Mouse (Mus musculus) midbrain, embryonic 11.5 days (tissue): ENCODE data around the gene Zfr2. TPM values are rescaled to one million over a fixed set of nuclear protein-coding genes. Genes with fewer than 3 reads are reported as not detected.

ENCODE experiments used
- ATAC-seq: fragments of 200-750 bp; cut with Nextera tagmentation; 2 replicates; pipeline ENCODE4 v1.8.0; 2017; ENCODE audit warnings: moderate TSS enrichment, moderate library complexity; ENCODE audit not compliant: low FRiP score
- DNase-seq: peaks from one replicate; pipeline ENCODE4 v3.0.0; 2015; ENCODE audit warnings: low spot score; ENCODE audit errors: missing footprints
- H3K27ac ChIP-seq: fragments of 300-500 bp; sonication (generic); 2 replicates; pipeline ENCODE4 v1.5.1; 2014; ENCODE audit warnings: low read depth, low read length
- H3K27me3 ChIP-seq: fragments of 300-500 bp; sonication (generic); 2 replicates; pipeline ENCODE4 v1.6.1; 2014; ENCODE audit warnings: mild to moderate bottlenecking, low read length, moderate library complexity, mixed read lengths; ENCODE audit not compliant: control insufficient read depth, insufficient read depth
- H3K36me3 ChIP-seq: fragments of 300-500 bp; sonication (generic); 2 replicates; pipeline ENCODE4 v1.6.1; 2014; ENCODE audit warnings: mild to moderate bottlenecking, low read length, moderate library complexity, mixed read lengths; ENCODE audit not compliant: control insufficient read depth, insufficient read depth
- H3K4me1 ChIP-seq: fragments of 300-500 bp; sonication (generic); 2 replicates; pipeline ENCODE4 v1.6.1; 2014; ENCODE audit warnings: low read length; ENCODE audit not compliant: control insufficient read depth, insufficient read depth
- H3K4me2 ChIP-seq: fragments of 300-500 bp; sonication (generic); 2 replicates; pipeline ENCODE4 v1.6.1; 2014; ENCODE audit warnings: mild to moderate bottlenecking, moderate library complexity
- H3K4me3 ChIP-seq: fragments of 300-500 bp; sonication (generic); 2 replicates; pipeline ENCODE4 v1.5.1; 2014; ENCODE audit warnings: low read depth, low read length
- H3K9ac ChIP-seq: fragments of 300-500 bp; sonication (generic); 2 replicates; pipeline ENCODE4 v1.6.1; 2014; ENCODE audit warnings: low read length
- H3K9me3 ChIP-seq: fragments of 300-500 bp; sonication (generic); 2 replicates; pipeline ENCODE4 v1.6.1; 2016; ENCODE audit warnings: low read length; ENCODE audit not compliant: control insufficient read depth
- WGBS: fragments of 180-500 bp; shearing (Covaris S2); extraction: QIAGEN DNeasy Blood & Tissue Kit; methylation state at CpG from one replicate; pipeline ENCODE4 v1.1.7; 2014; 5-methylcytosine and 5-hydroxymethylcytosine counted together
- polyA plus RNA-seq: library from polyadenylated mRNA; unstranded; fragments of >200 nt; fragmentation: Nextera tagmentation; extraction: Ambion mirVana; gene quantifications from 2 replicates; pipeline ENCODE4 v1.2.1, GENCODE M21; 2014

Gene Zfr2
- polyA plus RNA-seq, result 3.0 and 3.8 TPM in 2 replicates

GRCm38 (mm10) chr10:81232580-81233225, at the start of gene Zfr2:
TSS of gene Zfr2 (plus strand) at chr10:81233155.
- DNase-seq (peak; percentile 96), ATAC-seq (peak; percentile 77)
- WGBS, result 10% methylated on average over 29 of the region's 29 CpGs
- H3K27me3 ChIP-seq, result no peaks in the 10 kb centered on the region; the same call in 1 of the 2 replicates
- no peaks in the 10 kb centered on the region for H3K9me3 ChIP-seq
- peak within 1 kb of the TSS; percentile 74 for H3K4me3 ChIP-seq
- no peaks in the 10 kb centered on the region for H3K36me3 ChIP-seq
- peak within 1 kb of the TSS; percentile 67 for H3K4me2 ChIP-seq
- peak within 1 kb of the TSS; percentile 73 for H3K9ac ChIP-seq
- H3K4me1 ChIP-seq, result peaks cover 12% of the 10 kb centered on the region
- H3K27ac ChIP-seq, result no peak within 1 kb of the TSS

GRCm38 (mm10) chr10:81183805-81184204, 49.1 kb upstream of the Zfr2 start, which contains the start of gene 4930442H23Rik:
TSS of gene 4930442H23Rik (minus strand) at chr10:81183849.
- Histone ChIP-seq H3K27ac (peak within 1 kb of the TSS; percentile 40; the same call in 1 of the 2 replicates), H3K9ac (peak within 1 kb of the TSS; percentile 73), H3K4me1 (peaks cover 9% of the 10 kb centered on the region), H3K27me3 (no peaks in the 10 kb centered on the region), H3K36me3 (peaks cover 38% of the 10 kb centered on the region), H3K4me2 (peak within 1 kb of the TSS; percentile 63), H3K9me3 (no peaks in the 10 kb centered on the region), H3K4me3 (peak within 1 kb of the TSS; percentile 75)
- ATAC-seq (no peak), DNase-seq (no peak)
- WGBS, result 90% methylated on average over 5 of the region's 5 CpGs

GRCm38 (mm10) chr10:81184765-81185164, 48.2 kb upstream of the Zfr2 start:
- H3K4me1 ChIP-seq, result peaks cover 7% of the 10 kb centered on the region
- ATAC-seq, result no peak
- H3K27ac ChIP-seq, result no peak overlapping the region
- H3K4me2 ChIP-seq, result no peak overlapping the region
- peaks cover 28% of the 10 kb centered on the region for H3K36me3 ChIP-seq
- no peak overlapping the region for H3K4me3 ChIP-seq
- H3K9me3 ChIP-seq, result no peaks in the 10 kb centered on the region
- H3K9ac ChIP-seq, result no peak overlapping the region
- no peak for DNase-seq
- no peaks in the 10 kb centered on the region for H3K27me3 ChIP-seq
- WGBS, result 69% methylated on average over 4 of the region's 4 CpGs

GRCm38 (mm10) chr10:81187161-81187560, 45.8 kb upstream of the Zfr2 start:
- no peak overlapping the region for H3K27ac ChIP-seq
- H3K27me3 ChIP-seq, result no peaks in the 10 kb centered on the region
- ATAC-seq (no peak), DNase-seq (no peak)
- H3K4me1 ChIP-seq, result peaks cover 10% of the 10 kb centered on the region
- peaks cover 6% of the 10 kb centered on the region for H3K36me3 ChIP-seq
- H3K4me3 ChIP-seq, result no peak overlapping the region
- WGBS, result 92% methylated on average over 9 of the region's 9 CpGs
- H3K4me2 ChIP-seq, result no peak overlapping the region
- no peak overlapping the region for H3K9ac ChIP-seq
- no peaks in the 10 kb centered on the region for H3K9me3 ChIP-seq

DNA sequence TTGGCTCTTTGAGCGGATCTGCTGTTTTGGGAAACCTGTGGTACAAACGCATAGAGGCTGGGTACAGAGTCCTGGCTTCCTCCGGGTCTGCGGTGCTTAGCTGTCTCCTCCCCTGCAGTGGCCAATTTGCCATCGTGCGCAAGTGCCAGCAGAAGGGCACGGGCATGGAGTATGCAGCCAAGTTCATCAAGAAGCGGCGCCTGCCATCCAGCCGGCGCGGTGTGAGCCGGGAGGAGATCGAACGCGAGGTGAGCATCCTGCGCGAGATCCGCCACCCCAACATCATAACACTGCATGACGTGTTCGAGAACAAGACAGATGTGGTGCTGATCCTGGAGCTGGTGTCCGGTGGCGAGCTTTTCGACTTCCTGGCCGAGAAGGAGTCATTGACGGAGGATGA, 43.1 kb upstream of the Zfr2 start:
- DNase-seq (no peak), ATAC-seq (no peak)
- peaks cover 5% of the 10 kb centered on the region; the same call in 1 of the 2 replicates for H3K36me3 ChIP-seq
- no peak overlapping the region for H3K27ac ChIP-seq
- H3K4me2 ChIP-seq, result no peak overlapping the region
- peaks cover 15% of the 10 kb centered on the region for H3K4me1 ChIP-seq
- WGBS, result 77% methylated on average over 26 of the region's 26 CpGs
- no peaks in the 10 kb centered on the region for H3K9me3 ChIP-seq
- H3K27me3 ChIP-seq, result peaks cover 11% of the 10 kb centered on the region
- H3K9ac ChIP-seq, result no peak overlapping the region
- no peak overlapping the region for H3K4me3 ChIP-seq

- Histone ChIP-seq H3K4me2 (no peak overlapping the region), H3K36me3 (peaks cover 5% of the 10 kb centered on the region; the same call in 1 of the 2 replicates), H3K27ac (no peak overlapping the region), H3K9ac (no peak overlapping the region), H3K27me3 (peaks cover 16% of the 10 kb centered on the region), H3K9me3 (no peaks in the 10 kb centered on the region), H3K4me3 (no peak overlapping the region), H3K4me1 (peaks cover 15% of the 10 kb centered on the region)
- 71% methylated on average over 31 of the region's 31 CpGs for WGBS
- ATAC-seq (no peak), DNase-seq (peak; percentile 93)
These were observed 42.6 kb upstream of the Zfr2 start for GRCm38 (mm10) chr10:81190236-81190911.

DNA sequence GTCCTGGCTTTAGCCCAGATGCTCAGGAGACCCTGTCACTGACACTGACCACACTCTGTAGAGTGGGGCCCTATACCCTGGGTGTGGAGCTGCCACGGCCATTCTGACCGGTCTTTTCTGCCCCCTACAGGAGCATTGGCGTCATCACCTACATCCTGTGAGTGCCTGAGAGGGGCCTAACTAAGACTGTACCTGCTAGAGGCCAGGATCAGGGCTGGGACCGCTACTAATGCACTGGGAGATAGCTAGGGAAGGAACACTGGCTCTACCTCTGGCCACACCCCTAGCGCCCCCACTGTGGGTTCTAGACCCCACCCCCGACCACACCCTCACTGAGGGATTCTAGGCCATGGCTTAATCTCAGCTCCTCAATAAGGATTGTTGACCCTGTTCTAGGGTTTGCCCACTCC, 42.0 kb upstream of the Zfr2 start:
- Histone ChIP-seq H3K9ac (no peak overlapping the region), H3K36me3 (peaks cover 5% of the 10 kb centered on the region; the same call in 1 of the 2 replicates), H3K4me2 (no peak overlapping the region), H3K4me3 (no peak overlapping the region), H3K4me1 (peaks cover 15% of the 10 kb centered on the region), H3K27ac (no peak overlapping the region), H3K9me3 (no peaks in the 10 kb centered on the region), H3K27me3 (peaks cover 21% of the 10 kb centered on the region)
- DNase-seq (no peak), ATAC-seq (no peak)
- 75% methylated on average over 6 of the region's 6 CpGs for WGBS

DNA sequence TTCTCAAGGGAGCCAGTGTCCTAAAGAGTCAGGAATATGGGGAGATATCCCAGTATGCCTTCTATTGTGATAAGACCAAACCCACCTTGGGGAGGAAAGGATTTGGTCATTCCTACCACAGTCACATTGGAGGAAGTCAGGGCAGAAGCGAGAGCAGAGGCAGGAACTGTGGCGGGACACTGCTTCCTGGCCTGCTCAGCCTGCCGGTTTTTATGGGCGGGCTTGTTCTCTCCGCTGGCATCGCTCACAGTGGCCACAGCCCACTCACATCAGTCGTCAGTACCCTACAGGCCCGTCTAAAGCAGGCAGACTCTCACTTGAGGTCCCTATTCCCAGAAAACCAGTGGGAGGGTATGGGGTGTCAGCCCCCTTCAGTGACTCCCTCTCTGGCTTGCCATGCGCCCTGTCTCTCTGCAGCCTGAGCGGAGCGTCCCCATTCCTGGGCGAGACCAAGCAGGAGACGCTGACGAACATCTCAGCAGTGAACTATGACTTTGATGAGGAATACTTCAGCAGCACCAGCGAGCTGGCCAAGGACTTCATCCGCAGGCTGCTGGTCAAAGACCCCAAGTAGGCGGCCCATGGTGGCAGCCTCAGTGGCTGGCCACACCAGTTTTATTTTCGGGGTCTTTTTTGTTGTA, 41.5 kb upstream of the Zfr2 start:
- Histone ChIP-seq H3K27ac (no peak overlapping the region), H3K27me3 (peaks cover 21% of the 10 kb centered on the region), H3K9me3 (no peaks in the 10 kb centered on the region), H3K9ac (no peak overlapping the region; the same call in 1 of the 2 replicates), H3K36me3 (peaks cover 5% of the 10 kb centered on the region; the same call in 1 of the 2 replicates), H3K4me1 (peaks cover 15% of the 10 kb centered on the region), H3K4me3 (no peak overlapping the region), H3K4me2 (no peak overlapping the region)
- no peak for DNase-seq
- WGBS, result 90% methylated on average over 18 of the region's 18 CpGs
- no peak for ATAC-seq
